Mouse (Mus musculus): ENCODE results near the gene Tpm1.

Gene Tpm1

DNA sequence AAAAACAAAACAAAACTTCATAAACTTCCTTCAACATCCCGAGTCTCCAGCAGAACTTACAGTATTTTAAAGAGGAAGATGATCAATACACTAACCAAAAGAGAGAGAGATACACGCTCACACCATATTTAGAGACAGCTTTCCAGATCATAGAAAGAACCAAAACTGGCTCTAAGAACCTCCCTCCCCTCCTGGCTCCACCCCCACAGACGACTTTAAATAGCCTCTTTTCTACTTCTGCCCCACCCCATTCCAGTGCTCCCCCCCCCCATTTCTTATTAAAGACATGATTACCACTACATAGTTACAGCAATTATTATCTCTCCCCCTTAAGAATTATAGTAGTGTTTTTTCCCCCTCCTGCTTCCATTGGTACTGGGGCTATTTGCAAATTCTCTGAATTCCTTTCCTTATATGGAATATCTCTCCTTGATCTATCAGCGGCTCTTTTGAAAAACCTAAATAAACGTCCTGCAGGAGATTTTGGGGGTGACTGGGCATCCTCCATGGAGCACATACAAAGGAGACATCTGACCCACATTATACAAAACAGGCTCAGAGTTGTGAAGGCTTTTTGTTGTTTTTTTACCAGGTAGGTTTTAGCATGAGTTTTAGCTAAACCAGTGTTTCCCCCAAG, 3.1 kb downstream of the Tpm1 start:
- DNase-seq (ENCODE audit: low spot score), result no peak

DNA sequence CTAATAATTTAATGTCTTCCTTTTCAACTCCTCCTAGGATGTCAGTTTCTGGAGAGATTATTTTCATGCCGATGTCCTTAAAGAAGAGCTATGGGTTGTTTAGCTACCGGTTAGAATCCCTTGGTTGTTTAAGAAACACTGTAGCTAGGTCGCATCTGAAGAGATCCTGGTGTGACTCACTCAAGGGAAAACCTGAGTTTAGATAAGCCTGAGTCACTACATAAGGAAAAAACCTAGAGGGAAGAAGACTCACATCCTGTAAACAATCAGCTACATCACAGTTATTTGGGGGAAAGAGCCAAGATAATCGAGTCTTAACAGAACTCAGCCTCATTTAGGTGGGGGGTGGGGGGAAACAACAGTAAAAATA, 3.9 kb downstream of the Tpm1 start:
- no peak for DNase-seq (ENCODE audit: low spot score)

GRCm38 (mm10) chr9:67044551-67045305, 4.5 kb downstream of the Tpm1 start:
- DNase-seq (ENCODE audit: low spot score), result peak; percentile 72

DNA sequence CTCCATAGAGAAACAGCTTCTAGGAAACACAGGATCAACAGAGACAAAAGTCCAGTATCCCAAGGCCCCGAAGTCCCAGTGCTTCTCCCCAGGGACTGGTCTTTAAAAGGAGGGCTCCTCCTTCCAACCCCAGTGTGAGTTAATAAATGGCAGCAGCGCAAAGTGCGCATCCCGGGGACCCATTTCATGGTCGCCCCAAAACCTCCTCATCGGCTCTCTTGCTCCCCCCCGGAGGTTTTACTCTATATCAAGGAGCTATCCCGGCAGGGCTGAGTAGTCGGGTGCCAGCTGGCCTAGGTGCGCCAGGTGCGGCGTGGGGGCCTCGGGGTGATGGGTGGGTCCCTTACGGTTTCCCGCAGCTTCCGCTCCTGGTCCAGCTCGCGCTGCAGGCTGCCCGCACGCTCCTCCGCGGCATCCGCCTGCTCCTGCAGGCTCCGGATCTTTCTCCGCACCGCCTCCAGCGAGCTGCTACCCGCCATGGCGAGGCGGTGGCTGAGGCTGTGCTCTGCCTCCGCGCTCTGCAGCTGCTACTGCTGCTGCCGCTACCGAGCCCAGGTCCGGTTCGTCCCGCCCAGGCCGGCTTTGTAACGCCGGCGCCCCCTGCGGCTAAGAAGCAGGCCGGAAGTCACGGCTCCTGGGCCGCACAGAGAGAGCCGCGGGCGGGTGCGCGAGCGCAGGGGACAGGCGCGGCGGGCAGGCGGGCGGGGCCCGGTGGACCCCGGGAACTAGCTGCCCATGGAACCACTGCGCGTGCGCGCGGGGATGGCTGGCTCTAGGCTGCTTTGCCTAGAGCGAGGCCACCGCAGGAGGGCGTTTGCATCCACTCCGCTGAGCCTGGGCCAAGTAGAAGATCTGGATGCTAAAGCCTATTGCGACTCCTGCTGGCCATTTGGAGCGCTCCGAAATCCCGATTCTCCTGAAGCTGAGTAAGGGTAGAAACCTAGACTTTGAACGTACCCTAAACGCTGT, 5.7 kb downstream of the Tpm1 start:
- peak; percentile 99 for DNase-seq (ENCODE audit: low spot score)

DNA sequence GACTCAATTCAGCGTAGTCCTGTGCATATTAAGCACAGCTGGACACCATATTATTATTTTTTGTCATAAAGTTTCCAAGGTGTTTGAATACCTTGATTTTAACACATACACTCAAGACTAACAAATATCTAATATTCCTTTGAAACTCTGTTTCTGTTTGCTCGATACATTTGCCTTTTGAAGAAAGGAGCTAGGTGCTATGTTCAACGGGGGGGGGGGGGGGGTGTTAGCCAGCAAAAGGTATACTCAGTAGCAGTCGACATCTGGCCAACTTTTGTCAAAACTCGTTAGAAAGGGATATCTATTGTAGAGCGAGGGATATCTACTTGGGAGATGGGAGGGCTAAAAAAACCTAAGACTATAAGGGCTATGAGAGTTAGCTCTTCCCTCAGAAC, 6.4 kb downstream of the Tpm1 start:
- DNase-seq (ENCODE audit: low spot score), result no peak

DNA sequence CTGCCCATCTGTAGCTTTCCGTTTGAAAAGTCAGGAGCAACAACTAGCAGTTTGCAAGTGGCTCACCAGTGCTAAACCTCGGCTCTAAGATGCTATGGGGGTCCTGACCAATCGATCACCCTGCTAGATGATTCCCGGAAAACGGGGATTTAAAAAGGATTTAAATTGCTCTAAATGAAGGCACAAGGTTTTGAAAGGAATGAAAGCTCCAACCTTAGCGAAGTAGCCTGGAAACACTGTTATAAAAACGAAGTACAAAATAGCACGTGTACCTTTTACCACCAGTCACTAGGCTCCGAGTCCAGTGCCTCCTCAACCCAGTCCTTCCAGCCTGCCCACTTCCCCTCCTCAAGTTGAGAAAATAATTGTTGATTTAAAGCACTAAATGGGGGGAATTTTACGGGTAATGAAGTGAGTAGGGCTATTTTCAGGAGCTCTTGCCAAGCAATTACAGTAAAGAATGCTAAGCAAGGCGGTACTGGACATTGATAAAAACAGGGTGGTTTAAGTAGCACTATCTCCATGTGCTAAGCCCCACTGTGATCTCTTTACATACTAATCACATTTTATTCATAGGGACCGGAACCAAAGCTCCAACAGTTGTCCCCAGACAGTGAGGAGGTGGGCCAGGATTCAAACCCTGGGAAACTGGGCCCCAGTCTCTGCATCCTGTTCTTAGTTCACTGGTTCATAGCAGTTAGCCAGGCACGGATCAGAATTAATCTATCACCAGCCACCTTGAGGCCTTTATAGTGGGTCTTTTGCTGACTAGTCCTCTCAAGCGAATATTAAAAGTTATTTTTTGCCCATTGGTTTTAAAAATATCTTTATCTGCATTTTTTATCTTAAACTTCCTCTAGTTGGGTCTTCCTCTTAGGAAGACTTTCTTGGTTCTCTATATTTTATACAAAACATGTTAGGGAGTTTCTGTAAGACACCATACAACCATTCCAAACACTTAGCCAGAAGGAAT, 7.1 kb downstream of the Tpm1 start:
- no peak for DNase-seq (ENCODE audit: low spot score)

DNA sequence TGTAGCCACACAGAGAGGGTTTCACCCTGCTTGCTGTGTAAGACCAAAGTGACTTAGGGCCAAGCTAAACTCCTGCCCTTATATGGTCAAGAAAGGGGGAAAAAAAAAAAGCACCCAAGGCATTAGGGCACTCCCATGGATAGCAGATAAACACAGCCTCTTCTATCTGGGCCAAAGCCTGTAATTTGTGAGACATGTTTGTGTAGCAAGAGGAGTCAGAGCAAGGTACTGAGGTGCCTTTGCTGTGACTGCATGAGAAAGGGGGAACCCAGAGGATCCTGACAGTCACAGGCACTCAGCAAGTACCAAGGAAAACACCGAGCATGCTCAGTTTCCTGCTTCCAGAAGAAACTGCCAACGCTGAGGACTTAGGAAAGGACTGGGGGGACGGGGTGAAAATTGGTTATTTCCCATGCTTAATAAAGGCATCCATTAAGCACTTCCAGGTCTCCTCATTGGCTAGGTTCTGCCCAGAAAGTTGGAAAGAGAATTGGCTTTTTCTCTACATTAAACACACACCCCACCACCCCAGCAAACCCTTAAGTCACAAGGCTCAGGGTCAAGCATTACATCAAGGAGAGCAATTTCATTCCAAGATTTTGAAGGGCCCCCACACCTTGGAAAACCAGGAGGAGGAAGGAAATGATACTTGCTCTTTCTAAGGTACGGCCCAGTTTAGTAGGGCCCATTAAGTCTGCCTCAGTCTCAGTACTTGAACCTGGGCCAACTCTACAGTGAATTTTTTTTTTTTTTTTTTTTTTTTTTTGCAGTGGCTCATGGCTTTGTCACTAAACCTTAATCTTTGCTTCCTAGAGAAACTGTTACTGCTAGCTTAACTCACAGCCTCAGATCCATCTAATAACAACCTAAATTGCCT, 8.0 kb downstream of the Tpm1 start:
- peak; percentile 52 for DNase-seq (ENCODE audit: low spot score)

DNA sequence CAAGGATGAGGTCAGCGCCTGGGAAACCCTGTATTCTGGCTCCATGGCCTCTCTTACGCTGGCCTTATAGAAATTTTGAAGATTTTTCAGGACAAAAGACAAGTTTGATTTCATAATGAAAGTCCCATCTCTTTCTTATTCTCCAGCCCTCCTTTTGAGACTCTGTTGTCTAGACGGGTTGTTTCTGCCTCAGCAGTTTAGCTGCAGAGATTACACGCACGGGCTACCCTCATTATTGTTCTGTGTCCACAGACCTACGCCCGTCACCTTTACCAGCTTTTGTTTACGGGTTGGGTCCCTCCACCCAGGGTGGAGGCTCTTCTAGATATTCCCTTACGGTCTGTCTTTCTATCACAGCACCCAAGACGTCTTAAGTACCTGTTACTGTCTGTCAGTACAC, 9.3 kb downstream of the Tpm1 start:
- no peak for DNase-seq (ENCODE audit: low spot score)

GRCm38 (mm10) chr9:67038686-67039085, 10.5 kb downstream of the Tpm1 start:
- DNase-seq (ENCODE audit: low spot score), result no peak

DNA sequence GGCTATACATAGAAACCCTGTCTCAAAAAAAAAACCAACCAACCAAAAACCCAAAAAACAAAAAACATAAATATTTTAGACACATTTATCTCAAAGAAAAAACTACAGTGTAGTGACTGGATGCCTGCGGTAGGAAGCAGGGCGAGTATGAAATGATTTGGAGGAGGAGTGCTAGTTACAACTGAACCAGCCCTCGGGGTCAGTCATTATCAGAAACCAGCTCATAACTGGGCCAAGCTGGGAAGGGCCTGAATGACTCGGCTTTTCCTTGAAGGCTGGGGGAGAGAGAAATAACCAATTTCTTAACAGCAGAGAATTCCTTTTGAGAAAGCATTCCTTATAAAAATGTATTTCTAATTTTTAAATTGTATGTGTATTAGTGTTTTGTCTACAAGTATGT, 11.5 kb downstream of the Tpm1 start:
- DNase-seq (ENCODE audit: low spot score), result no peak

DNA sequence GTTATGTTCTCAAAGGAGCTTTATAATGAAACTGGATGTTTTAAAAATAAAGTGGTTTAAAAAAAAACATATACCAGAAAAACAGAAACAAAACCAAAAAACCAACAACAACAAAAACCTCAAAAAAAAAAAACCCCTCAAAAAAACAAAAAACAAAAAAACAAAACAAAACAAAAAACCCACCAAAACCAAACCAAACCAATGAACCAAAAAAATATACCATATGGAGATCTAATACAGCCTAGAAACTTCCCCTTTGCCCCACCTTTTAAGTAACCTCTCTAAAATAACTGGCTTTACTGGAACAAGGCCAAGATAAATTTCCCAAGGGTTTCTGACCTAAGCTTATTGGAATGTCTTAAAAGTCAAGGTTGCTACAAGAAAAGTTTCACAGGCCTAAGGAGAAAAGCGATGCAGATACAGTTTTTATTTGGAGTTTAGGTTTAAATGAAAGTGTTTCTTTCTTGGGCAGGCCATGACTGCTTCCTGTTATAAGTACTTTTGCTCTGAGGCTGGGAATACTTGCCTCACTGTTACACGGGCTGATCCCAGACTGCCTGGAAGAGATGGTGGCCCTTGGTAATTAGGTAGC, 12.6 kb downstream of the Tpm1 start:
- peak; percentile 81 for DNase-seq (ENCODE audit: low spot score)

DNA sequence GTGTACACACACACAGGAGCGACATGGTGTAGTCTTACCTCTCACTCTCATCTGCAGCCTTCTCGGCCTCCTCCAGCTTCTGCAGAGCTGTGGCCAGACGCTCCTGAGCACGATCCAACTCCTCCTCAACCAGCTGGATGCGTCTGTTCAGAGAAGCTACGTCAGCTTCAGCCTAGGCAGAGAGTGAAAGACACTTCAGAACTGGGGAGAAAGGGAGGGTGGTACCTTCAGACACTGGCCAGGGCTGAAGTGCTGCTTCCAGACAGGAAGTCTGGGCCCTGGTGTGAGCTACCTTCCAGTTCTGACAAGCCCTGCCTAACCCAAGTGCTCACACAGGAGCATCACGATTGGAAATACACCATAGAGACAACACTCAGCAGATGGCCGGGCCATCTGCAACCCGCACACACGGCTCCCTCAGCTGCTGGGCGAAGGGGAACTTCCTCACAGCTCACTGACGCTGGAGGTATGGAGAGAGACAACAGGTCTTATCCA, 13.2 kb downstream of the Tpm1 start:
- peak; percentile 66 for DNase-seq (ENCODE audit: low spot score)

DNA sequence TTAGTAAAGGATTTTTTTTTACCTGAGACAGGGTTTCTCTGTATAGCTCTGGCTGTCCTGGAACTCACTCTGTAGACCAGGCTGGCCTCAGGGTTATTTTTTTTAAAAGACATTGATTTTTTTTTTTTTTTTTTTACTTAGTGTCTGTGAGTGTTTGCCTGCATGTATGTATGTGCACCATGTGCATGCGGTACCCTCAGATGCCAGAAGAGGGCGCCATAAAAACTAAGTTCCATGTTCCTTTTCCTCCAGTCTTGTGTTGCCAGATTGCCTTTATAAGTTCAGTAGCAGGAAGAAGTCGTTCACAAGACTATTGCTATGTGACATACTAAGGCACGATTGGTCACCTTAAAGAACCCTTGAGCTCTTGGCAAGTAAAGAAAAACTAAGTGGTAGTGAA, 14.5 kb downstream of the Tpm1 start:
- no peak for DNase-seq (ENCODE audit: low spot score)

DNA sequence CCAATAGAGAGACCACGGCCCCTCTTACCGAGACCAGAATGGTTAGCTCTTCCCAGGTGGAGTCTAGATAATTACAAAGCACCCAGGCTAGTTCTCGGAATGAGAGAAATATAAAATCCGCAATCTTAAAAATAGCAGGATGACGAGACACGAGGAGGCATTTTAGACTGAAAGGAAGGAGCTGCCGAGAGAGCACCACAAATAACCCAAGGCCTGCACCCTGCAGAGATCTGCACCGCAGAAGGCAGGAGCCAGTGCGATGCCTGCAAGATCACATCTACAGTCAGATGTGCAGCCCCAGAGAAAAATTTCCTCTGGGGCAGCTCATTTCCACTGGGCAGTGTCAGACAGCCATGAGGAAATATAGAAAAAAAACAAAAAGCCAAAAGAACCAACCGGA, 16.2 kb downstream of the Tpm1 start:
- DNase-seq (ENCODE audit: low spot score), result no peak

GRCm38 (mm10) chr9:67032611-67033010, 16.6 kb downstream of the Tpm1 start:
- DNase-seq (ENCODE audit: low spot score), result no peak

DNA sequence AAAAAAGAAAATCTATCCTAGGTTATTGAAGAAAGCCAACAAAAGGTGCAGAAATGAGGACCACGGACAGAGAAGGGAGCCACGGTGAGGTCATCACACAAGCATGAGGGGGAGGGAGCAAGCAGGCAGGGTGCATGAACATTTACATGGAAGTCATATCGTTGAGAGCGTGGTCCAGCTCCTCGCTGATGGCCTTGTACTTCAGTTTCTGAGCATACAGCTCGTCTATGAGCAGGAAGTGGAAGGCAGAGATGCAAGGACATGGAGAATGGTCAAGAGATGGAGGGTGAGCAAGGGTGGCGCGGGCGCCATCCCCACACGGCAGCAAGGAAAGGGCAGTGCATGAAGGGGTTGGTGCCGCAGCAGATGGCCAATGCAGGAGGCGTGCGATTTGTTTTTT, 19.7 kb downstream of the Tpm1 start:
- DNase-seq (ENCODE audit: low spot score), result no peak

DNA sequence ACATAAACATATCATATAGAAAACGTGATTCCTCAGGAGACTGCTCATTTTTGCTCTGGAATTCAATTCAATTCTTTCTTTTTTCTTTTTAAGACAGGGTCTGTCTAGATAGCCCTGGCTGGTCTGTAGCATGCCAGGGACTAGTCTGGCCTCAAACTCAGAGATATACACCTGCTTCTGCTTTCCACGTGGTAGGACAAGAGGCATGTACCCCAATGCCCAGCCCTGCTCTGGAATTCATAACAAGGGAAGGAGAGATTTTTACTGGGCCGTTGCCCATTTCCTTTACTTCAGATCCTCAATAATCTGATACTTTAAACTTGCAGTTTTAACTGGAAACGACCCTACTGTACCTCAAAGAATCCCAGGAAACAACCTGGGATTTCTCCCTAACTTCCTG, 20.3 kb downstream of the Tpm1 start:
- no peak for DNase-seq (ENCODE audit: low spot score)

DNA sequence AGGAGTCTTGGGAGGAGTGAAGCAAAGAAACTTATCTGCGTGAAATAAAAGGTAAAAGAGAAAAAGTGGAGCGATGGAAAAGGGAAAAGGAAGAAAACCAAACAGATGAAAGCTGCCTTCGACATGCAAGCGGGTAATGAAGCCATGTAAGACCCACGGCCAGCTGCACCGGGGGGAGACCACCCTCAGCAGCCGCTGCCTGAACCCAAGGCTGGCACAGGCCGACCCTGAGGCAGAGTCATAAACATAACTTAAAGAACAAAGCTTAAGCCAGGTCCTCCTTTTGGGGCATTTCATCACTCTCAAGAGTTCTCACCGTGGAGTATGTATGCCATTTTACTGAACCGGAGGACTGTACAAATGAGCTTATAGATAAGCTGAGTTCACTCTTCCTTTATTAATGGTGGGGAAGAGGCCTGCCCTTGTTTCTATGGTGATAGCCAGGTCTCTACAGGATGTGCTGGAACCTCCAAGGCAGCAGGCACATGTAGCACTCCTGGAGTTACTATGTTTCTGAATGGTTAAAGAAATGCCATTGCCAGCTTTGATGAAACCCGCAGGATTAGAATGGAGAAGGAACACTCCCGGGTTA, 21.0 kb downstream of the Tpm1 start:
- no peak for DNase-seq (ENCODE audit: low spot score)

DNA sequence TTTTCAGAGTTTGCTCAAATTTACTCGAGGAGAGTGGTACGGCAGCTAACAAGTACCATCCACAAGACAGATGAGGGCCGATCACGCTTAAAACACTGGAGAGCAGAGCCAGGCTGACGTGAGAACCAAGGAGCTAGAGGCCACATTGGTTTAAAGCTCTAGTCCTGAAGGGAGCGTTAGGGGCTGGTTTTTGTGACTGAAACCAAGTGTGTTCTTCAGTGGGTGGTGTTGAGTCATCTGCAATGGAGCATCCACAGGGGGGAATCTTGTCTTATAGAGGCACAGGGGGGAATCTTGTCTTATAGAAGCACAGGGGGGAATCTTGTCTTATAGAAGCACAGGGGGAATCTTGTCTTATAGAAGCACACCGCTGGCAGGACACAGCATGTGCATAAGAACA, 22.3 kb downstream of the Tpm1 start:
- no peak for DNase-seq (ENCODE audit: low spot score)

DNA sequence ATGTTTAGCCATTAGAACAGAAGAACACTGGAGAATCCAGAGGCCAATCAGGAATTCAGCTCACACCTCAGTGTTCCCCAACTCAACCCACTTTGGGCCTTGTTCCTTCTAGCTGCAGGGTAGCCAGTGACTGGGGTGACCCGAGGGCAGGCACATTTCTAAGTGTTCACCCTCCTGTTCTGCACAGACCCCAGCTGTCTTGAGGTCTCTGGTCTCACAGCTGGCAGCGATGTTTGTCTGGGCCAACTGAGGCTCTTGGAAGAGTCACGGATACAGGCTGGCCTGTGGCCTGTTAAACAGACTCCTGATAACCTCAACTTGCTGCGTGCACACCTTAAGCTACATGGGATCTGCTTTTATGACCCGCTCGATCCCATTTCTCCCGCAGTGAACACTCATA, 23.1 kb downstream of the Tpm1 start:
- DNase-seq (ENCODE audit: low spot score), result no peak
